Mouse (Mus musculus) cortical plate, adult 2 months (tissue): ENCODE results near the gene Dbi.

ENCODE experiments used
- CTCF ChIP-seq: fragments of 200-500 bp; IDR thresholded peaks from 2 replicates; pipeline ENCODE4 v1.5.1; 2011; ENCODE audit warnings: mild to moderate bottlenecking, control low read depth, low read length; ENCODE audit not compliant: insufficient read depth; ENCODE audit errors: extremely low read depth
- POLR2A ChIP-seq: fragments of 200-500 bp; IDR thresholded peaks from 2 replicates; pipeline ENCODE4 v1.6.1; 2011; ENCODE audit warnings: mild to moderate bottlenecking, low read length, control low read depth; ENCODE audit not compliant: insufficient read depth; ENCODE audit errors: extremely low read depth

DNA sequence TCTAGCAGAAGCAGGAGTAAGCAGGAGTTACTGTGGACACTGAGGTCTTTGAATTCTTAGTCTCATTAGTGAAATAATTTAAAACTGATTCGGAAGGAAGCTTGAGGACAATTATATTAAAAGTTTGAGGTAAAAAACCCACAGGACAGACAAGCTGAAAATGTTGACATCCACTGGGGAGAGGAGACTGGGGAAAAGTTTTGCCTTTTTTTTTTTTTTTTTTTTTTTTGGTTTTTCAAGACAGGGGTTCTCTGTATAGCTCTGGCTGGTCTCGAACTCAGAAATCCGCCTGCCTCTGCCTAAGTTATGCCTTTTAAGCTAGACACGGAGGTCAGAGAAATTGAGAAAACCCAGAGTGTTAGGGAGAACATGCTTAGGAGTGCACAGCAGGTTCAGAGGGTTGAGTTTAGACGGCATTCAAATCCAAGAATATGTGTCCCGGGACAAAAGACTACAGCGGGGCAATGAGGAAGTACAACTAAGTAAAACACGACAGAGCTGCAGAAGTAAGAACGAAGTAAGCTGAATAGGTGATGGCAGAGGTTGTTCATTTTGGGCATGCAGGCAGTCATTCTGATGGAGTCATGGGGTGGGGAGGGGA lies 1.2 kb upstream of the Dbi start:
- no peak for TF ChIP-seq CTCF
- TF ChIP-seq POLR2A: no peak
